Mouse (Mus musculus): Measurements from ENCODE around the gene D10Jhu81e. TPM values are rescaled to one million over a fixed set of nuclear protein-coding genes. Genes with fewer than 3 reads are reported as not detected.

The D10Jhu81e gene
- polyA plus RNA-seq, 1 experiment from 2014 or later, result 29.4 TPM

- Histone ChIP-seq H3K4me2 (ENCODE audit: low read length) (peak overlapping the region; percentile 40), H3K4me1 (replicated peaks; ENCODE audit: control insufficient read depth, insufficient read depth, low read length) (peaks cover 9% of the 10 kb centered on the region), H3K27me3 (replicated peaks; ENCODE audit: control insufficient read depth, insufficient read depth, low read length) (no peaks in the 10 kb centered on the region), H3K9ac (replicated peaks; ENCODE audit: low read depth, low read length) (no peak overlapping the region), H3K27ac (ENCODE audit: low read length) (no peak overlapping the region), H3K36me3 (ENCODE audit: control insufficient read depth, insufficient read depth) (no peaks in the 10 kb centered on the region), H3K4me3 (replicated peaks; ENCODE audit: low read length) (peak overlapping the region; percentile 12; the same call in 1 of the 2 replicates), H3K9me3 (ENCODE audit: control insufficient read depth, low read length) (no peaks in the 10 kb centered on the region)
- peak; percentile 18; the same call in 1 of the 2 replicates for ATAC-seq
- 14% methylated on average over 17 of the region's 17 CpGs for WGBS
Observed at GRCm38 (mm10) chr10:78159252-78159878, 10.2 kb downstream of the D10Jhu81e start.

GRCm38 (mm10) chr10:78158041-78158440 is 11.5 kb downstream of the D10Jhu81e start:
- no peak overlapping the region for H3K9ac ChIP-seq (replicated peaks; ENCODE audit: low read depth, low read length)
- WGBS, result 74% methylated on average over 15 of the region's 15 CpGs
- peaks cover 9% of the 10 kb centered on the region for H3K4me1 ChIP-seq (replicated peaks; ENCODE audit: control insufficient read depth, insufficient read depth, low read length)
- no peaks in the 10 kb centered on the region for H3K27me3 ChIP-seq (replicated peaks; ENCODE audit: control insufficient read depth, insufficient read depth, low read length)
- no peak overlapping the region for H3K4me2 ChIP-seq (ENCODE audit: low read length)
- H3K4me3 ChIP-seq (replicated peaks; ENCODE audit: low read length), result no peak overlapping the region
- H3K9me3 ChIP-seq (ENCODE audit: control insufficient read depth, low read length), result no peaks in the 10 kb centered on the region
- no peaks in the 10 kb centered on the region for H3K36me3 ChIP-seq (ENCODE audit: control insufficient read depth, insufficient read depth)
- no peak overlapping the region for H3K27ac ChIP-seq (ENCODE audit: low read length)
- ATAC-seq, result no peak

GRCm38 (mm10) chr10:78156926-78157325 is 12.7 kb downstream of the D10Jhu81e start:
- H3K27me3 ChIP-seq (replicated peaks; ENCODE audit: control insufficient read depth, insufficient read depth, low read length), result no peaks in the 10 kb centered on the region
- H3K9me3 ChIP-seq (ENCODE audit: control insufficient read depth, low read length), result no peaks in the 10 kb centered on the region
- no peak overlapping the region for H3K27ac ChIP-seq (ENCODE audit: low read length)
- H3K4me2 ChIP-seq (ENCODE audit: low read length), result no peak overlapping the region
- no peak overlapping the region for H3K9ac ChIP-seq (replicated peaks; ENCODE audit: low read depth, low read length)
- H3K36me3 ChIP-seq (ENCODE audit: control insufficient read depth, insufficient read depth), result no peaks in the 10 kb centered on the region
- ATAC-seq, result no peak
- 80% methylated on average over 6 of the region's 6 CpGs for WGBS
- H3K4me1 ChIP-seq (replicated peaks; ENCODE audit: control insufficient read depth, insufficient read depth, low read length), result peaks cover 9% of the 10 kb centered on the region
- H3K4me3 ChIP-seq (replicated peaks; ENCODE audit: low read length), result no peak overlapping the region

- H3K4me1 ChIP-seq (replicated peaks; ENCODE audit: control insufficient read depth, insufficient read depth, low read length), result no peaks in the 10 kb centered on the region
- ATAC-seq, result no peak
- no peak overlapping the region for H3K4me2 ChIP-seq (ENCODE audit: low read length)
- H3K27ac ChIP-seq (ENCODE audit: low read length), result no peak overlapping the region
- no peaks in the 10 kb centered on the region for H3K9me3 ChIP-seq (ENCODE audit: control insufficient read depth, low read length)
- WGBS, result 65% methylated on average over 10 of the region's 10 CpGs
- H3K9ac ChIP-seq (replicated peaks; ENCODE audit: low read depth, low read length), result no peak overlapping the region
- H3K4me3 ChIP-seq (replicated peaks; ENCODE audit: low read length), result no peak overlapping the region
- no peaks in the 10 kb centered on the region for H3K27me3 ChIP-seq (replicated peaks; ENCODE audit: control insufficient read depth, insufficient read depth, low read length)
- no peaks in the 10 kb centered on the region for H3K36me3 ChIP-seq (ENCODE audit: control insufficient read depth, insufficient read depth)
Observed at GRCm38 (mm10) chr10:78148834-78149766, 20.5 kb downstream of the D10Jhu81e start.

GRCm38 (mm10) chr10:78147908-78148441 is 21.6 kb downstream of the D10Jhu81e start:
- Histone ChIP-seq H3K4me3 (replicated peaks; ENCODE audit: low read length) (no peak overlapping the region), H3K4me1 (replicated peaks; ENCODE audit: control insufficient read depth, insufficient read depth, low read length) (no peaks in the 10 kb centered on the region), H3K36me3 (ENCODE audit: control insufficient read depth, insufficient read depth) (no peaks in the 10 kb centered on the region), H3K9me3 (ENCODE audit: control insufficient read depth, low read length) (no peaks in the 10 kb centered on the region), H3K27me3 (replicated peaks; ENCODE audit: control insufficient read depth, insufficient read depth, low read length) (no peaks in the 10 kb centered on the region), H3K9ac (replicated peaks; ENCODE audit: low read depth, low read length) (no peak overlapping the region), H3K4me2 (ENCODE audit: low read length) (no peak overlapping the region), H3K27ac (ENCODE audit: low read length) (no peak overlapping the region)
- WGBS, result 87% methylated on average over 4 of the region's 4 CpGs
- ATAC-seq, result no peak

GRCm38 (mm10) chr10:78143727-78144505 is 25.7 kb downstream of the D10Jhu81e start:
- Histone ChIP-seq H3K27ac (ENCODE audit: low read length) (no peak overlapping the region), H3K9ac (replicated peaks; ENCODE audit: low read depth, low read length) (no peak overlapping the region), H3K27me3 (replicated peaks; ENCODE audit: control insufficient read depth, insufficient read depth, low read length) (no peaks in the 10 kb centered on the region), H3K4me2 (ENCODE audit: low read length) (no peak overlapping the region), H3K9me3 (ENCODE audit: control insufficient read depth, low read length) (no peaks in the 10 kb centered on the region), H3K36me3 (ENCODE audit: control insufficient read depth, insufficient read depth) (no peaks in the 10 kb centered on the region), H3K4me3 (replicated peaks; ENCODE audit: low read length) (no peak overlapping the region), H3K4me1 (replicated peaks; ENCODE audit: control insufficient read depth, insufficient read depth, low read length) (no peaks in the 10 kb centered on the region)
- WGBS, result 56% methylated on average over 8 of the region's 8 CpGs
- no peak for ATAC-seq

- Histone ChIP-seq H3K4me3 (replicated peaks; ENCODE audit: low read length) (no peak overlapping the region), H3K9me3 (ENCODE audit: control insufficient read depth, low read length) (no peaks in the 10 kb centered on the region), H3K36me3 (ENCODE audit: control insufficient read depth, insufficient read depth) (no peaks in the 10 kb centered on the region), H3K4me2 (ENCODE audit: low read length) (no peak overlapping the region), H3K27me3 (replicated peaks; ENCODE audit: control insufficient read depth, insufficient read depth, low read length) (no peaks in the 10 kb centered on the region), H3K4me1 (replicated peaks; ENCODE audit: control insufficient read depth, insufficient read depth, low read length) (no peaks in the 10 kb centered on the region), H3K27ac (ENCODE audit: low read length) (no peak overlapping the region), H3K9ac (replicated peaks; ENCODE audit: low read depth, low read length) (no peak overlapping the region)
- 77% methylated on average over 3 of the region's 3 CpGs for whole genome bisulfite sequencing
- no peak for ATAC-seq
Observed at GRCm38 (mm10) chr10:78140843-78141242, 28.7 kb downstream of the D10Jhu81e start.

GRCm38 (mm10) chr10:78140251-78140600 is 29.4 kb downstream of the D10Jhu81e start:
- Histone ChIP-seq H3K9me3 (ENCODE audit: control insufficient read depth, low read length) (no peaks in the 10 kb centered on the region), H3K4me1 (replicated peaks; ENCODE audit: control insufficient read depth, insufficient read depth, low read length) (peaks cover 4% of the 10 kb centered on the region), H3K4me2 (ENCODE audit: low read length) (no peak overlapping the region), H3K9ac (replicated peaks; ENCODE audit: low read depth, low read length) (no peak overlapping the region), H3K4me3 (replicated peaks; ENCODE audit: low read length) (no peak overlapping the region), H3K27ac (ENCODE audit: low read length) (no peak overlapping the region), H3K27me3 (replicated peaks; ENCODE audit: control insufficient read depth, insufficient read depth, low read length) (no peaks in the 10 kb centered on the region), H3K36me3 (ENCODE audit: control insufficient read depth, insufficient read depth) (no peaks in the 10 kb centered on the region)
- no peak for ATAC-seq
- 84% methylated on average over 1 of the region's 1 CpGs for WGBS
